Mouse (Mus musculus) macrophage (primary cell): ENCODE data around the gene Rps6kc1. TPM values are rescaled to one million over a fixed set of nuclear protein-coding genes. Genes with fewer than 3 reads are reported as not detected.

Source experiments
- H3K27ac ChIP-seq: fragments of 350-480 bp; formaldehyde crosslinking; 2 replicates; pipeline ENCODE4 v1.9.0; 2021
- H3K36me3 ChIP-seq: fragments of 350-480 bp; formaldehyde crosslinking; 2 replicates; pipeline ENCODE4 v1.9.0; 2021; ENCODE audit errors: inconsistent target
- H3K4me3 ChIP-seq: fragments of 350-480 bp; formaldehyde crosslinking; 2 replicates; pipeline ENCODE4 v1.9.0; 2021; ENCODE audit errors: inconsistent target
- H3K79me2 ChIP-seq: fragments of 350-480 bp; formaldehyde crosslinking; 2 replicates; pipeline ENCODE4 v1.9.0; 2021; ENCODE audit errors: inconsistent target
- whole genome bisulfite sequencing: methylation state at CpG from one replicate; pipeline ENCODE4 v1.1.7; 2026; ENCODE audit warnings: inconsistent platforms; ENCODE audit not compliant: missing documents; 5-methylcytosine and 5-hydroxymethylcytosine counted together
- polyA plus RNA-seq: library from polyadenylated mRNA; stranded (reverse); fragments of 250-400 nt; gene quantifications from 3 replicates; pipeline ENCODE4 v1.2.4, GENCODE M21; 2018; ENCODE audit warnings: inconsistent platforms

The Rps6kc1 gene
- polyA plus RNA-seq, 1 experiment from 2014 or later, result 20.5 TPM

- no peak overlapping the region for H3K4me3 ChIP-seq
- peaks cover 30% of the 10 kb centered on the region for H3K36me3 ChIP-seq
- H3K27ac ChIP-seq, result no peak overlapping the region
- H3K79me2 ChIP-seq, result no peaks in the 10 kb centered on the region
- 90% methylated on average over 6 of the region's 6 CpGs for WGBS
These were observed 30.9 kb downstream of the Rps6kc1 start for GRCm38 (mm10) chr1:190880638-190881037.

GRCm38 (mm10) chr1:190875751-190876150, 35.8 kb downstream of the Rps6kc1 start:
- 91% methylated on average over 6 of the region's 6 CpGs for WGBS
- peaks cover 28% of the 10 kb centered on the region for H3K36me3 ChIP-seq

GRCm38 (mm10) chr1:190875089-190875488, 36.5 kb downstream of the Rps6kc1 start:
- no peaks in the 10 kb centered on the region for H3K79me2 ChIP-seq
- H3K36me3 ChIP-seq, result peaks cover 32% of the 10 kb centered on the region
- WGBS, result 44% methylated on average over 4 of the region's 4 CpGs
- no peak overlapping the region for H3K27ac ChIP-seq
- no peak overlapping the region for H3K4me3 ChIP-seq

More at GRCm38 (mm10) chr1:190875751-190876150, 35.8 kb downstream of the Rps6kc1 start:
- Histone ChIP-seq H3K27ac (no peak overlapping the region), H3K79me2 (no peaks in the 10 kb centered on the region), H3K4me3 (no peak overlapping the region)

GRCm38 (mm10) chr1:190871068-190871467, 40.5 kb downstream of the Rps6kc1 start:
- Histone ChIP-seq H3K4me3 (no peak overlapping the region), H3K79me2 (no peaks in the 10 kb centered on the region), H3K36me3 (peaks cover 44% of the 10 kb centered on the region), H3K27ac (no peak overlapping the region)
- 99% methylated on average over 11 of the region's 12 CpGs for WGBS

DNA sequence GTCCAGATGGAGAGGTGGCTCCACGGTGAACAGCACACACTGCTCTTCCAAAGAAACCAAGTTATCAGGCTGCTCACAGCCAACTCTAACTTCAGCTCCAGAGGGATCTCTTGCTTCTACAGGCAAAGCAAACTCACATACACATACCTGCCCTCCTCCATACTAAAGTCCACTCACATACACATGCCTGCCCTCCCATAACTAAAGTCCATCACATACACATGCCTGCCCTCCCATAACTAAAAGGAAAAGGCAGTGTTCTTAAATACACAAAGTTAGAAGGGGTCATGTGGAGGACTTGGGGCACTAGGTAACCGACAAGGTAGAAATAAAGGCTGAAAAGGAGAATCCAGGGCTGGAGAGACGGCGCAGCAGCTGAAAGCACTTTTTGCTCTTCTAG, 41.6 kb downstream of the Rps6kc1 start:
- Histone ChIP-seq H3K36me3 (peaks cover 51% of the 10 kb centered on the region), H3K79me2 (no peaks in the 10 kb centered on the region), H3K4me3 (no peak overlapping the region), H3K27ac (no peak overlapping the region)
- whole genome bisulfite sequencing, result 91% methylated on average over 4 of the region's 4 CpGs

DNA sequence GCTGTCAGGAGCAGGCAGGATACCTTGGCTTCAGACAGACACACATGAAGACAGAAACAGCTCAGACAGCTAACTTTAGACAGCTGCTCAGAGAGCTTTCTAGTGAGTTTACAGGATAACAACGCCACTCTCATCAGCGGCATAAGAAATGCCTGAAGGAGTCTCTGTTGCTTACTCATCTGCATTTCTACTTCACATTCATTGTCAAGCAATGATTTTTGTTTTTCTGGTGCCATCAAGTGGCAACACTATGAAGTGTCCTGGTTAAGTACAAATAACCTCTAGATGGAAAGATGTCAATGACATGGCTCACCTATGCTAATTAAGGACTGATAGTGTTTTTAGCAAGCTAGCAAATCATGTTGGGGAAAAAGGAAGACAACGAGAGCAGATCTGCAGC, 42.8 kb downstream of the Rps6kc1 start:
- 94% methylated on average over 3 of the region's 3 CpGs for WGBS
- H3K27ac ChIP-seq, result no peak overlapping the region
- H3K36me3 ChIP-seq, result peaks cover 51% of the 10 kb centered on the region
- no peak overlapping the region for H3K4me3 ChIP-seq
- H3K79me2 ChIP-seq, result no peaks in the 10 kb centered on the region

DNA sequence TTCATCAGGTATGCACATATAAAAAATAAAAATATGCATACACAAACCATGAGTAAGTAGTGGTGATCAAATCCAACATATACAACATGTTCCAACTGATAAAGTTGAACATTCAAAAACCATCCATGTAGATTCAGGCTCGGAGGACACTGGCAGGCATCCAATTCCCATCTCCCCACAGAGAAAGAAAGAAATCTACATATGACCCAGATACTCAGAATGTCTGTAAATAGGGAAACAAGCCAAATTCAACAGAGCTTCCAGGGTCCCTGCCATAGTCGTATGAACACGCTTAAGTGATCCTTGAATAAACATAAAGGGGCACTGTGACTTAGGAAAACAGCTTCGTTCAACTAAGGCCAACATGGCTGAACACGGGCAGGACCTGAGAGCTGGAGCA, 49.9 kb downstream of the Rps6kc1 start:
- WGBS, result 93% methylated on average over 5 of the region's 5 CpGs

GRCm38 (mm10) chr1:190854465-190854864, 57.1 kb downstream of the Rps6kc1 start:
- Histone ChIP-seq H3K79me2 (no peaks in the 10 kb centered on the region), H3K4me3 (no peak overlapping the region), H3K36me3 (peaks cover 17% of the 10 kb centered on the region; the same call in 1 of the 2 replicates), H3K27ac (no peak overlapping the region)
- 82% methylated on average over 3 of the region's 3 CpGs for WGBS

More for the DNA sequence above, 49.9 kb downstream of the Rps6kc1 start:
- Histone ChIP-seq H3K36me3 (peaks cover 11% of the 10 kb centered on the region; the same call in 1 of the 2 replicates), H3K27ac (no peak overlapping the region), H3K79me2 (no peaks in the 10 kb centered on the region), H3K4me3 (no peak overlapping the region)

DNA sequence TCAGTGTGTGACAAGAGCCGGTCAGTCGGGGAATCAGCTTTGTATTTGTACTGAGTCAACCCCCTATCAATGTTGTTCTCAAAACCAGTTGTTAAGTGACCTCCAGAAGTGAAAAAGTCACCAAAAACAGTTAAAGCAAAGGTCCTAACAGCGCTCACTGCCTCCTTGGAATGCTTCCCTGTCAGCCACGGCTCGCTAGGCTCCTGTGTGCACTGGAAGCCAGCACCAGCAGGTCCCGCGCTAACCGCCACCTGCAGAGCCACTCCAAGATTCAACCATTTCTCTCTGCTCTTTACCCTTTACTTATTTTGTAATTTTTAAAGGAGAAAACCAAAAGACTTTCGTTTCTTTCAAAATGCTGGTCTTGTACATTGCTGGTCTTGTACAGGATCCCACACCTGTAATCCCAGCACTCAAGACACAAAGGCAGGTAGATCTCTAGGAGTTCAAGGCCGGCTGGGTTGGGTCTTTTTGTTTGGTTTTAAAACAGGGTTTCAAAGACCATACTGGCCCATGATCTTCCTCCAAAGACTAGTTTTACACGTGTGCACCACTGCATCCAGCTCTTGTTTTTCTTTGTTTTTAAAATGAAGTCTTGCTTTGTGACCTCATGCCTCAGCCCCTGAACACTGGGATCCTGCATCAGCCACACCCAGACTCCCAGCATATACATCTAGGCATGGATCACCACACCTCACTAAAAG, 62.3 kb downstream of the Rps6kc1 start:
- WGBS, result 92% methylated on average over 11 of the region's 11 CpGs

DNA sequence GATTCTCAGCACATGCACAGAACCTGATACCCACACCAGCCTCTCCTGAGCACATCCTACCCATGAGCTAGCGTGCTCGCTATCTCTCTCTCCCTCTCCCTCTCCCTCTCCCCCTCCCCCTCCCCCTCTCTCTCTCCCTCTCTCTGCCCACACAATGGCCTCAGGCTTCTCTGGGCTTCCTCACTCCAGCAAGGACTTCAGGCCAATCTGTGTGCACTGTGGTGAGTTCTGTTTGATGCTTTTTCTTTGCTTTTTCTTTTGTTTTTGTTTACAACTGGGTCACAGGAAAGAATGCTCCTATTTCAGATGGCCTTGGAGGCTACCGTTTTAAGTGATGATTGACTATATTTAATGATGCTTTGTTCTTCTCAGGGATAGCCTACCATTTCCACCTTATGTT, 62.9 kb downstream of the Rps6kc1 start:
- Histone ChIP-seq H3K27ac (no peak overlapping the region), H3K36me3 (peaks cover 7% of the 10 kb centered on the region), H3K4me3 (no peak overlapping the region), H3K79me2 (no peaks in the 10 kb centered on the region)
- 91% methylated on average over 3 of the region's 3 CpGs for WGBS

More for the DNA sequence above, 62.3 kb downstream of the Rps6kc1 start:
- peaks cover 4% of the 10 kb centered on the region for H3K36me3 ChIP-seq
- no peaks in the 10 kb centered on the region for H3K79me2 ChIP-seq
- no peak overlapping the region for H3K27ac ChIP-seq
- no peak overlapping the region for H3K4me3 ChIP-seq

- Histone ChIP-seq H3K27ac (no peak overlapping the region), H3K4me3 (no peak overlapping the region), H3K36me3 (peaks cover 13% of the 10 kb centered on the region), H3K79me2 (no peaks in the 10 kb centered on the region)
- 87% methylated on average over 3 of the region's 3 CpGs for WGBS
These were observed 64.6 kb downstream of the Rps6kc1 start for GRCm38 (mm10) chr1:190846956-190847355.

DNA sequence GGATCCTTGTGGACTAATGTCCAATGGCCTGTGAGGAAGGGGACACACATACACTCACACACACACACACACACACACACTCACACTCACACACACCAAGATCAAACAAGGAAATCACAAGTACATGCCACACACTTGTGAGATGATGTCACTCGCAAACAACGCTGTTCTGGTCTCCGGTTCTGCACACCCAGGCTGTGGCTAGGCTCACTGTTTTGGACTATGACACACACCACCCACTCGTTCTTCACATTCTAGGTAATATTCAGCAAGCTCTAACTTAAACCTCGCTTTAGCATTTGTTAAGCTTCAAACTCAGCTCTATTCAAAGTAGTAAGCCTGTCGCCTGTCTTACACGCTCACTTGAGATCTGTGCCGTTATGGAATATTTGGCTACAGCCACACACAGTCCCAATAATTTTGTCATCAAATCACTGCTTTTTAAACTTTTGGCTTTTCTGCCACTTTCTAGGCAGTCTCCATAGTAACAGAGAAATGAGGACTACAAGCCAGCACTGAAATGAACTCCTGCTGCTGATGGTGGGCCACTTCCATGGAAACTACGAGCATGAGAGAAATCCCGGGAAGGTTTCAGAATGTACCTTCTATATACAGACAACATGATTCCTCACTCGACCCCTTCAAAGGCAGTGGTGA, 65.4 kb downstream of the Rps6kc1 start:
- Histone ChIP-seq H3K79me2 (no peaks in the 10 kb centered on the region), H3K27ac (no peak overlapping the region), H3K36me3 (peaks cover 13% of the 10 kb centered on the region), H3K4me3 (no peak overlapping the region)
- 95% methylated on average over 11 of the region's 11 CpGs for WGBS

DNA sequence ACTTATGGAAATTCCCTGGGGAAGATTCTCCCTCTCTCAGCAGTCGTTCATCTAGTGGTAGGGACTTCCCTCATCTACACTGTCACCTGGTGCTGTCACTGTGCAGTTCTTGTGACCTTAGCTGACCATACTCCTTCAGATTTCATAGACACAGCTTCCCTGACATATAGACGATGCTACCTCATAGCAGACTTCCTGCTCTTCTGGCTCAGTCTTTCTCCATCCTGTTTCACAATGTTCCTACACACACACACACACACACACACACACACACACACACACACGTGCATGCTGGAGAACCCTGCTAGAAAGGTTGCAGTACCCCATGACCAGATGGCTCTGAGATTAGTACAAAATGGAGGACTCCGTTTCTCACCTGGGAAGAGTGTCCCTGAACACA, 66.2 kb downstream of the Rps6kc1 start:
- H3K36me3 ChIP-seq, result peaks cover 15% of the 10 kb centered on the region
- WGBS, result 53% methylated on average over 4 of the region's 4 CpGs
- no peak overlapping the region for H3K4me3 ChIP-seq
- no peaks in the 10 kb centered on the region for H3K79me2 ChIP-seq
- H3K27ac ChIP-seq, result no peak overlapping the region

- Histone ChIP-seq H3K36me3 (peaks cover 22% of the 10 kb centered on the region), H3K4me3 (no peak overlapping the region)
- 92% methylated on average over 8 of the region's 11 CpGs for WGBS
These were observed 67.2 kb downstream of the Rps6kc1 start for GRCm38 (mm10) chr1:190844356-190844755.

GRCm38 (mm10) chr1:190836046-190836445, 75.5 kb downstream of the Rps6kc1 start:
- H3K4me3 ChIP-seq, result no peak overlapping the region
- H3K79me2 ChIP-seq, result no peaks in the 10 kb centered on the region
- 92% methylated on average over 2 of the region's 2 CpGs for WGBS
- H3K27ac ChIP-seq, result no peak overlapping the region
- H3K36me3 ChIP-seq, result peaks cover 36% of the 10 kb centered on the region; the same call in 1 of the 2 replicates

More at GRCm38 (mm10) chr1:190844356-190844755, 67.2 kb downstream of the Rps6kc1 start:
- no peak overlapping the region for H3K27ac ChIP-seq
- H3K79me2 ChIP-seq, result no peaks in the 10 kb centered on the region
